Mouse (Mus musculus): Measurements from ENCODE around the gene Tmbim4.

GRCm38 (mm10) chr10:120208575-120209538 is 7.5 kb downstream of the Tmbim4 start:
- TF ChIP-seq CTCF (IDR thresholded peaks at IDR 0.05; ENCODE audit: low read depth, low read length) (no peak), POLR2A (IDR thresholded peaks at IDR 0.05; ENCODE audit: insufficient read depth, low read length) (no peak), EP300 (IDR thresholded peaks at IDR 0.05; ENCODE audit: insufficient read depth, low read depth, low read length) (0 out of 2 replicates have a peak, but pooled peaks have one; percentile 32)
